Mouse (Mus musculus) large intestine, adult 2 months (tissue): ENCODE data around the gene Far1. TPM values are rescaled to one million over a fixed set of nuclear protein-coding genes. Genes with fewer than 3 reads are reported as not detected.

Experiments
- DNase-seq: peaks from one replicate; pipeline ENCODE4 v3.0.0-alpha.2; 2012; ENCODE audit warnings: low read depth, low spot score
- WGBS: fragments of 180-500 bp; shearing (Covaris S2); methylation state at CpG from one replicate; pipeline ENCODE4 v1.1.7; 2018; 5-methylcytosine and 5-hydroxymethylcytosine counted together
- polyA plus RNA-seq: library from polyadenylated mRNA; depleted of rRNA; stranded (reverse); fragments of >200 nt; gene quantifications from 2 replicates; pipeline ENCODE4 v1.2.3, GENCODE M21; 2012

Far1 gene
- polyA plus RNA-seq, 1 experiment = 2.1 TPM

- 75% methylated on average over 1 of the region's 1 CpGs for WGBS
- no peak for DNase-seq
Measured at GRCm38 (mm10) chr7:113556138-113556537, 42.5 kb downstream of the Far1 start.

GRCm38 (mm10) chr7:113566892-113567291, 53.3 kb downstream of the Far1 start:
- WGBS = 36% methylated on average over 1 of the region's 1 CpGs
- no peak for DNase-seq

GRCm38 (mm10) chr7:113571121-113571520, 57.5 kb downstream of the Far1 start:
- no peak for DNase-seq

GRCm38 (mm10) chr7:113572741-113573140, 59.1 kb downstream of the Far1 start:
- DNase-seq = no peak
- 70% methylated on average over 2 of the region's 2 CpGs for whole genome bisulfite sequencing

More at GRCm38 (mm10) chr7:113571121-113571520, 57.5 kb downstream of the Far1 start:
- WGBS = 78% methylated on average over 6 of the region's 6 CpGs

- DNase-seq = no peak
- WGBS = 95% methylated on average over 2 of the region's 2 CpGs
Measured at GRCm38 (mm10) chr7:113582111-113582510, 68.5 kb downstream of the Far1 start.

GRCm38 (mm10) chr7:113589211-113589610, 75.6 kb downstream of the Far1 start:
- 91% methylated on average over 2 of the region's 2 CpGs for WGBS
- DNase-seq = no peak

GRCm38 (mm10) chr7:113590330-113590729, 76.7 kb downstream of the Far1 start:
- DNase-seq = no peak
- 12% methylated on average over 1 of the region's 1 CpGs for WGBS

- WGBS = 14% methylated on average over 1 of the region's 1 CpGs
- peak; percentile 14 for DNase-seq
Measured at GRCm38 (mm10) chr7:113591084-113591483, 77.5 kb downstream of the Far1 start.

GRCm38 (mm10) chr7:113591557-113592354, 78.1 kb downstream of the Far1 start:
- WGBS = 79% methylated on average over 9 of the region's 9 CpGs
- DNase-seq = no peak

- no peak for DNase-seq
- WGBS = 93% methylated on average over 9 of the region's 9 CpGs
Measured at GRCm38 (mm10) chr7:113592696-113593095, 79.1 kb downstream of the Far1 start.

- peak; percentile 64 for DNase-seq
- WGBS = 0% methylated on average over 3 of the region's 3 CpGs
Measured at GRCm38 (mm10) chr7:113594363-113594762, 80.7 kb downstream of the Far1 start.

- DNase-seq = no peak
Measured at GRCm38 (mm10) chr7:113597231-113597630, 83.6 kb downstream of the Far1 start.

GRCm38 (mm10) chr7:113601803-113602202, 88.2 kb downstream of the Far1 start:
- DNase-seq = no peak
- 66% methylated on average over 3 of the region's 3 CpGs for WGBS

- 64% methylated on average over 9 of the region's 9 CpGs for WGBS
Measured at GRCm38 (mm10) chr7:113607928-113608327, 94.3 kb downstream of the Far1 start.

GRCm38 (mm10) chr7:113609027-113609705, 95.5 kb downstream of the Far1 start:
- WGBS = 15% methylated on average over 8 of the region's 8 CpGs
- DNase-seq = peak; percentile 32

More at GRCm38 (mm10) chr7:113607928-113608327, 94.3 kb downstream of the Far1 start:
- DNase-seq = no peak

- no peak for DNase-seq
- WGBS = 68% methylated on average over 4 of the region's 4 CpGs
Measured at GRCm38 (mm10) chr7:113612628-113613027, 99.0 kb downstream of the Far1 start.

GRCm38 (mm10) chr7:113614198-113614927, 100.7 kb downstream of the Far1 start:
- DNase-seq = no peak
- 84% methylated on average over 10 of the region's 10 CpGs for WGBS

GRCm38 (mm10) chr7:113619166-113619565, 105.5 kb downstream of the Far1 start:
- WGBS = 75% methylated on average over 2 of the region's 2 CpGs
- DNase-seq = no peak

GRCm38 (mm10) chr7:113619768-113620167, 106.1 kb downstream of the Far1 start:
- no peak for DNase-seq
- 78% methylated on average over 9 of the region's 9 CpGs for WGBS
